8 mouse cellular contexts compared by ENCODE assay signal in genomic region chr5:123626631-123627030, GRCm38 (mm10). TPM values are rescaled to one million over a fixed set of nuclear protein-coding genes. Genes with fewer than 3 reads are reported as not detected.
DNase-seq lines count a peak whose midpoint lies in the region.

No protein-coding gene starts in this region.

- DNase-seq in testis, postnatal 10 days (ENCODE audit: low spot score), result peak; percentile 72
- no peak for DNase-seq in testis, postnatal 14 days (ENCODE audit: low spot score)
- peak; percentile 67 to 91 for DNase-seq in adrenal gland, adult (ENCODE audit: inconsistent age in 2 of 2, low spot score in 1 of 2)
- peak; percentile 72 for DNase-seq in embryo, embryonic 11 days
- DNase-seq in heart, postnatal 4 days, result peak; percentile 85
- peak; percentile 63 to 78 for DNase-seq in lung, adult 18-20 months
- DNase-seq in retina, postnatal 1 day, result peak; percentile 77
- no peak for DNase-seq in frontal cortex, postnatal 14 days (ENCODE audit: low spot score in 2 of 2)

RNA-seq across cellular contexts. Expression of gene Vps33a, which starts 53.8 kb away (rescaled TPM):
- total RNA-seq in heart, postnatal 4 days (2021), result 10 to 100 TPM; 25.6 to 29.8 TPM

RNA-seq across cellular contexts. Expression of gene Clip1, which starts 57.8 kb away (rescaled TPM):
- 100 to 1,000 TPM; 108 to 117 TPM for total RNA-seq in heart, postnatal 4 days (2021)

Comparison
In these comparisons a context has a peak if more than half of its experiments do, and no peak if none do; other contexts are left out.
1. DNase-seq: peak in testis, postnatal 10 days (single experiment), adrenal gland, adult (2 of 2), embryo, embryonic 11 days (single experiment), heart, postnatal 4 days (single experiment), lung, adult 18-20 months (2 of 2) and retina, postnatal 1 day (single experiment); none in testis, postnatal 14 days (single experiment) and frontal cortex, postnatal 14 days (0 of 2).